Mouse (Mus musculus) thymus, adult 2 months (tissue): Measurements from ENCODE around the gene Mknk1. TPM values are rescaled to one million over a fixed set of nuclear protein-coding genes. Genes with fewer than 3 reads are reported as not detected.

Experiments
- DNase-seq: peaks from one replicate; pipeline ENCODE4 v3.0.0; 2021
- H3K27ac ChIP-seq: fragments of 200-500 bp; 2 replicates; pipeline ENCODE4 v1.5.1; 2012; ENCODE audit warnings: low read length, control low read depth; ENCODE audit not compliant: control insufficient read depth, insufficient read depth
- H3K27me3 ChIP-seq: fragments of 200-500 bp; 2 replicates; pipeline ENCODE4 v1.6.1; 2012; ENCODE audit warnings: mild to moderate bottlenecking, low read length, moderate library complexity, mixed read lengths; ENCODE audit not compliant: control insufficient read depth, insufficient read depth
- H3K36me3 ChIP-seq: fragments of 200-500 bp; 2 replicates; pipeline ENCODE4 v1.6.1; 2012; ENCODE audit warnings: mild to moderate bottlenecking, low read length, moderate library complexity; ENCODE audit not compliant: control insufficient read depth, insufficient read depth
- H3K4me1 ChIP-seq: fragments of 200-500 bp; replicated peaks from 2 replicates; pipeline ENCODE4 v1.6.1; 2012; ENCODE audit warnings: low read length; ENCODE audit not compliant: control insufficient read depth, insufficient read depth
- H3K4me3 ChIP-seq: fragments of 200-500 bp; 2 replicates; pipeline ENCODE4 v1.5.1; 2012; ENCODE audit warnings: mild to moderate bottlenecking, low read length, control low read depth, moderate library complexity; ENCODE audit not compliant: control insufficient read depth, insufficient read depth
- CTCF ChIP-seq: fragments of 200-500 bp; IDR thresholded peaks from 2 replicates; pipeline ENCODE4 v1.5.1; 2012; ENCODE audit warnings: mild to moderate bottlenecking, control low read depth, low read length, moderate library complexity, borderline replicate concordance; ENCODE audit not compliant: control insufficient read depth, poor library complexity, insufficient read depth; ENCODE audit errors: extremely low read depth
- POLR2A ChIP-seq: fragments of 200-500 bp; IDR thresholded peaks from 2 replicates; pipeline ENCODE4 v1.6.1; 2012; ENCODE audit warnings: mild to moderate bottlenecking, low read length, control low read depth, moderate library complexity; ENCODE audit not compliant: control insufficient read depth, poor library complexity, insufficient read depth; ENCODE audit errors: extremely low read depth
- WGBS: fragments of 180-500 bp; shearing (Covaris S2); methylation state at CpG from one replicate; pipeline ENCODE4 v1.1.7; 2018; 5-methylcytosine and 5-hydroxymethylcytosine counted together
- polyA plus RNA-seq: library from polyadenylated mRNA; depleted of rRNA; stranded (reverse); fragments of >200 nt; gene quantifications from 2 replicates; pipeline ENCODE4 v1.2.3, GENCODE M21; 2012

Gene Mknk1
- polyA plus RNA-seq, 1 experiment, result 136 TPM

DNA sequence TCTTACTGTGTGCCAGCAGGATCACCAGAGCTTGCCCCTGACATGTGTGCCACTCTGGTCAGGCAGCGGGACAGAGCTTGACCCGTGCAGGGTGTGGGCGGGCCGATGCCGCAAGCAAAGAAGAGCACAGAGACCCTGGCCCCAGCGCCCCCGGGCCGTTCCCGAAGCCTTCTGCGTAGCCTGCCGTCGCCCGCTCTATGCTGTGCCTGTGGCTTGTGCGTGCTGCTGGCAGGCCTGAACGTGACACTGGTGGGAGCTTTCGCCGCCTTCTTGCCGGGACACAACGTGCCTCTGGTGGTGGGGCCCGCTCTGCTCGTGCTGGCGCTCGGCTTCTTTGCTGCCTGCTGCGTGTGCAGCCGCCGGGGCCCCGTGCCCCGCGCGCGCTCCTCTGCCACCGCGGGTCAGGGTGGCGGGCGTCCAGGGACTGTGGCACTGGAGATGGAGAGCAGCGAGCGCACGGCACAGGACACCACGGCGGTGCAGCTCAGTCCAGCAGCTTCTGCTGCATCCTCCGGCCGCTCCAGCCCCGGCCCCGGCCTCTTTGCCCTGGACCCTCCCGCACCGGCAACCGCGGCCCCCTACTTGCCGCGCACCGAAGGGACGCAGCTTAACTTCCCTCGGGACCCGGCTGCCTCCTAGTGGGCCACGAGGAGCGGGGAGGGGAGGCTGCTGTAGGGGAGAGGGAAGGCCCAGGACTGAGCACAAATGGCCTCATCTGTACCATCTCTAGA lies 59.1 kb downstream of the Mknk1 start:
- WGBS, result 7% methylated on average over 53 of the region's 56 CpGs
- no peak overlapping the region for H3K27ac ChIP-seq
- H3K36me3 ChIP-seq, result no peaks in the 10 kb centered on the region
- TF ChIP-seq POLR2A (no peak), CTCF (no peak)
- peaks cover 4% of the 10 kb centered on the region; the same call in 1 of the 2 replicates for H3K27me3 ChIP-seq
- H3K4me3 ChIP-seq, result no peak overlapping the region
- no peaks in the 10 kb centered on the region for H3K4me1 ChIP-seq
- DNase-seq, result no peak

DNA sequence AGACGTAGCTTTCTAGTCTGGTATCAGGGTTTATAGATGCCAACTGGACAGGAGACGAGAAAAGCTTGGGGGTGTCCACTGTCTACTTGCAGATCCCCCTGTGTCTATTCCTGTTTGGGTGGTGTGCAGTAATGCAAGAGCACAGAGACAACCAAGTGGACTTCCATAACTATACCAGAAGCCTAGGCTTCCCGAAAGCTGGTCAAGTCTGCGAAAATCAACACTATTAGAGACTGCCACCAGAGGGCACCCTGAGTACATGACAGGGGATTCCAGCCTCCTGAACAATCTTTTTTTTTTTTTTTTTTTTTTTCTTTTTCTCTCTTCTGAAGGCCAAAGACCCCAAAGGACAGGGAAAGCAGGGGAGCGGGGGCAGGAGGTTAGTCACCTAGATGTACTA lies 63.8 kb downstream of the Mknk1 start:
- Histone ChIP-seq H3K4me3 (no peak overlapping the region), H3K36me3 (no peaks in the 10 kb centered on the region), H3K27me3 (peaks cover 4% of the 10 kb centered on the region; the same call in 1 of the 2 replicates), H3K4me1 (no peaks in the 10 kb centered on the region), H3K27ac (no peak overlapping the region)
- DNase-seq, result peak; percentile 69
- TF ChIP-seq POLR2A, result no peak
- TF ChIP-seq CTCF, result no peak
- 23% methylated on average over 5 of the region's 5 CpGs for WGBS

DNA sequence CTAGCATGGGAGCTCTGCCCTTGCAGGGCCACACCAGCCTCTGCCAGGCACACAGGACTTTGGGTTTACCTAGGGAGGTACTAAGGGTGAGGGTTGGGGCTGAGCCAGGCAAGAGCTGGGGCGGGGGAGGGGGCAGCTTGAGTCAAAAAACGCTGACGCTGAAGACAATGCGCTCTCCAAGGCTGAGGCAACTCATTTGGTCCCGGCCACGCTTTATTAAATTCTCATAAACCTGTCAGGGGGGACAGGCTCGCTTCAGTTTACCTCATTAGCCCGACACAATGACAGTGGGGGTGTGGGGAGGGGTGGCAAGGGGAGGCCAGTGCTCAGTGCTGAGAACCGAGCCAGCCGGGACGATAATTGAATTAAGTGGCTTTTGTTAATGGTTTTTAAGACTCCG lies 65.4 kb downstream of the Mknk1 start:
- H3K27me3 ChIP-seq, result no peaks in the 10 kb centered on the region; the same call in 1 of the 2 replicates

DNA sequence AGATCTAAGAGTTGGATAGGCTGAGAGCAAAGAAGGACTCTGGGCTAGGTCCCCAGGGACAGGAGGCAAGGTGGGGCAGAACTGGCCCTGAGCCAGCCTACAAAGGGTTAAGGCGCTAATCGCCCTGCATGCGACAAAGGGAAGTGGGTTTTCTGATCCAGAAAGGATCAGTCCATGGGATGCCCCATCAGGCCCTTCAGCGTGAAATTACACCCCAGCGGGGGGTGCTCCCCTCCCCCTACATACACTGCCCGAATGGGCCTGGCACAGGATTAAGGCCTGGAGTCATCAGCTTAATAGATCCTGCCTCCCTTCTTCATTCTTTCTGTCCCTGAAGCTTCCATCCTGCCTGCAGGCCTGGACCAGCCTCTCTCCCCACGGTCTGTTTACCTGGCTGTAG lies 66.7 kb downstream of the Mknk1 start:
- Histone ChIP-seq H3K36me3 (no peaks in the 10 kb centered on the region), H3K27me3 (no peaks in the 10 kb centered on the region), H3K27ac (no peak overlapping the region), H3K4me3 (no peak overlapping the region), H3K4me1 (no peaks in the 10 kb centered on the region)
- TF ChIP-seq CTCF, result no peak
- TF ChIP-seq POLR2A, result no peak
- 46% methylated on average over 7 of the region's 7 CpGs for WGBS
- no peak for DNase-seq

More for the DNA sequence above, 65.4 kb downstream of the Mknk1 start:
- no peaks in the 10 kb centered on the region for H3K36me3 ChIP-seq
- no peak for DNase-seq
- WGBS, result 49% methylated on average over 12 of the region's 12 CpGs
- no peak for TF ChIP-seq CTCF
- no peak for TF ChIP-seq POLR2A
- H3K4me3 ChIP-seq, result no peak overlapping the region
- no peaks in the 10 kb centered on the region for H3K4me1 ChIP-seq
- no peak overlapping the region for H3K27ac ChIP-seq

DNA sequence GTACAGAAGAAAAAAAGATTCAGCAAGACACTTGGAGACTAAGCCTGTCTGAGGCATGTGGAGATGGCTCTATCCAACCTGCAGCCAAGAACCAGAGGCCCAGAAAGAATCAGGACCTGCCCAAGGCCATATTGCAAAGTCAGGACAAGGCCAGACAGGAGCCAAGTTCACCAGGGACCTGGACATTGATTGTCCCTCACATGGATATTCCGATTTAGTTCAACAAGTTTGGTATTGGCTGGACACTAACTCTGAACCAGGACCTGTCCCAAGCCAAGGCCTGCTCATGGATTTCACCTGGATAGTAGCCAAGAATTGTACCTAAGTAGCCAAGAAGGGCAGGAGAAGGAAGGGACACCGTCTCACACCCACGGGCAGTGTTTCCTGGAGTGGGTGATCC lies 67.8 kb downstream of the Mknk1 start:
- TF ChIP-seq POLR2A (no peak), CTCF (no peak)
- whole genome bisulfite sequencing, result 88% methylated on average over 3 of the region's 3 CpGs
- H3K36me3 ChIP-seq, result no peaks in the 10 kb centered on the region
- H3K27me3 ChIP-seq, result no peaks in the 10 kb centered on the region
- no peak for DNase-seq
- H3K4me1 ChIP-seq, result no peaks in the 10 kb centered on the region
- no peak overlapping the region for H3K27ac ChIP-seq
- no peak overlapping the region for H3K4me3 ChIP-seq

DNA sequence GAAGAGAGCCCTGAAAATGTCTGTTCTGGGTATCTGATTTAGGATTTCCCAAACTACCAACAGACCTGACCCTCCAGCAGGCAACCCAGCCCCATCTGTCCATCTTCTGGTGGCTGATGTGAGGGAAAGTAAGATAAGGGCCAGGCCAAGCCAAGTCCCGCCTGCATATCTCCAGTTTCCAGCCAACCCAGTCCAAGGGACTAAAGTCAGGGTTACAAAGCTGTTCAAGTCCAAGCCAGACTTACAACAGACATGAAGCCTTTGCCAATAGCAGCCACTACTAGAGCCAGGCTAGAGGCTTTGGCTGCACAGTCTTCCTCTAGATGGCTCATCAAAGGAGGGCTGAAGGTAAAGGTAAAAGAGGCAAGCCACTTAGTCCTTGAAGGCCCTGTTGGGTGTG lies 69.0 kb downstream of the Mknk1 start:
- no peak overlapping the region for H3K4me3 ChIP-seq
- no peaks in the 10 kb centered on the region for H3K36me3 ChIP-seq
- TF ChIP-seq POLR2A (no peak), CTCF (no peak)
- DNase-seq, result no peak
- H3K4me1 ChIP-seq, result no peaks in the 10 kb centered on the region
- H3K27ac ChIP-seq, result no peak overlapping the region
- no peaks in the 10 kb centered on the region for H3K27me3 ChIP-seq
- 78% methylated on average over 1 of the region's 1 CpGs for WGBS
